Mouse (Mus musculus) c-Kit-positive CD71-positive TER-119-negative erythroid progenitor cells, embryonic 14.5 days (primary cell): ENCODE results near the gene Stambpl1.

Experiments used
- DNase-seq: peaks from one replicate; pipeline ENCODE4 v3.0.0-alpha.2; 2013; ENCODE audit warnings: low read depth

The Stambpl1 gene

DNA sequence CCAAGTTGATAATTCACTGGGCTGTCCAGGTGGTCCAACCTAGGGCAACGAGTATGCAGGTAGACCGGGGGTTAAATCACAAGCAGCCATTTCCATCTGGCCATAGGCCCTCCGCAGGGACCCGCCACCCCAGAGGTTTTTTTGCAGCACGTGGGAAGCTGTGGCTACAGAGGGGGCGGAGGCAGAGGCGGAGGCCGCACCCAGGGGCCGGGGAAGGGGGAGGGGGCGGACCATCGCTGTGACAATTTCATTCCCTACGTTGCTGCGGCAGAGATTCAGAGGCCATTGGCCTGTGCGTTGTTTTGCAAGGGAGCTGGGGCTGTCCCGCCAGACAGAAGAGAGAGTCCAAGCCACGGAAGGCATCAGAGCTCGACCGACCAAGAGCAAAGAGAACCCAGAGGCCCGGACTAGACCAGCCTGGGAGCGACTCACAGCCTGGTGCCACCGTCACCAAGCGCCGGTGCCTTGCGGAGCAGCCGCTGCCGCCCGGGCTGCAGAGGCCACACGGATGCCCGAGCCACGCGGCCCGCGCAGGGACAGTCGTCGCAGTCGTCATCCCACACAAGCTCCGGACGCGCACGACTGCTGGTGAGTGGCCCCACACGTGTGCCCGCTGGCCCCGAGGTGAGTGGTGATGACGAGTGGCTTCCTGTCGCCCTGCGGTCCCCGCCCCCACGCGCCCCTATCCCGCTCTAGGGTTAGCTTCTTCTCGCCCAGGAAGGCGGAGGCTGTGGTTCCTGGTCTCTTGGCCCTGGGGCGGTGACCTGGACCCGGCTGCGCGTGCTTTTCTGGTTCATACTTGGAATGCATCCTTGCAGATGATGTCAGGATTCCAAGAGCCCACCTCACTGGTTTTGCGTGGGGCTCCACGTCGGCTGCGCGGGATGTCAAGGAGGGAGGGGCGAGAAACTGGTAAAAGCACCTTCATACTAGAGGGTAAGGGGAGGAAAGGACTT lies at the start of gene Stambpl1:
Stambpl1 (plus strand) TSS at position 222 of the 956 bp plus-strand sequence.
- peak; percentile 15 for DNase-seq

DNA sequence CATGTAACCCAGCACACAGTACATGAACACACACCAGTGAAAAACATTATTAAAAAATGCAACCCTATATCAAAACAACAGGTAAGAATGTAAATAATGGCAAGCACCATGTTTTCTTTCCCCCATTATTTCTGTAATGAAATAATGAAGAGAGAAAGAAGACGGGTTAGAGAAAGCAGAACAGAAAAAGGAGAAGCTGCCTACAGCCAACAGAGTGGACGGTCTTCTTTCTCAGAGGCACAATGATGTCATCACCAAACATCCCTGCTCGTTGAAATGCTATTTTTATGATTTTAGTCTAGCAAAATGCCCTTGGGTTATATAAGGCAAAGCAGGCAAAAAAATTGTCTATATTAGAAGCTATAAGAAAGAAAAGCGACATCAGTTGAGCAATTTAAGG lies 43.6 kb upstream of the Stambpl1 start:
- DNase-seq: no peak

DNA sequence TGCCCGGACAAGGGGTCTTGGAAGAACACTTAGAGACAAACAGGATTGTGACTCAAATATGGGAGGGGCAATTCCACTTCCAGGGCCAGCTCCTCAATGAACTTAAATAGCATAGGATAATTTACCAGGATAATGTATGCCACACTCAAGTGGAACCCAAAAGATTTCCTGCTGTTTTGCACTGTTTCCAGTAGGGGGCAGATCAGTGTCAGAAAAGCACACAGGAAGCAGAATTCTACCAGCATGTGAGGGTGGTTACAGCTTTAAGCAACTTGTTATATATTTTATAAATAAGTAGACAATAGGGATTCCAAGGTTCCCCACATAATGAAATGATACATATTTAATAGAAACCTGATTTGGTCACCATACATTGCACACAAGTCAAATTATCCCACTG lies 40.1 kb upstream of the Stambpl1 start:
- peak; percentile 2 for DNase-seq

DNA sequence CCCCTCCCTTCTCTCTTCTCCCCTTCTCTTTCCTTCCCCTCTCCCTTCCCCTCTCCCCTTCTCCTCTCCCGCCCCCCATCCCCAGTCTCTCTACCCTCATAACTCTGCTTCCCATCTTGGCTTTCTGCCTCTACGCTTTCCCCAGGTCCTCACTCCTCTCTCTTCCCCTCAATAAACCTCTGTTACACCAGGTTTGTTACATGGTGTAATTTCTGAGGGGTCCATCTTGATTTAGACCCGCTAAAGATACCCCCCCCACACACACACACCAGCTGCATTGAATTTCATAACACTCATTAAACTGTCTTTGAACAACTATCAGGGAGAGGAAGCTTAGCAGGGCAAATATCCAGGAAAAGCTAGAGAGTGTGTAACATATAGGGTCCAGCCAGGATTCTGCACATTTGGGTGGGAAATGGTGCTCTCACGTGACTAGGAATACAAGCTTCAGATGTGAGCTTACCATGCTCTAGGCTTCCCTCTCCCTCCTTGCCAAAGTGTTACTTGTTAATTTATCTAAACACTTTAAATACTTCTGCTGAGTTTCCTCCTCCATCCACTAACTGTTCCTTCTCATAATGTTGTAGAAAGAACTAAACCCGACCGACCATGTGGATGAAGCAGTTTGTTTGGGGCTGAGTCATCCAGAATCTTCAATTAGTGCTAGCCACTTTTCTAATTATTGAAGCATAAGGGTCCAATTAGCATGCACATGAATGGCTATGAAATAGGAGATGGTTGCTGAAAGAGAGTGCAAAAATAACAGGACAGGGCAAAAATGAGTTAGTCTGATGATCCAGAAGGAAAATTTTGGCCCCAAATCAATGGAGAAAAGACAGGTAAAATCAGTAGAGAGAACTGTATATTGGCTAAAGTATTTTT lies 38.5 kb upstream of the Stambpl1 start:
- no peak for DNase-seq

DNA sequence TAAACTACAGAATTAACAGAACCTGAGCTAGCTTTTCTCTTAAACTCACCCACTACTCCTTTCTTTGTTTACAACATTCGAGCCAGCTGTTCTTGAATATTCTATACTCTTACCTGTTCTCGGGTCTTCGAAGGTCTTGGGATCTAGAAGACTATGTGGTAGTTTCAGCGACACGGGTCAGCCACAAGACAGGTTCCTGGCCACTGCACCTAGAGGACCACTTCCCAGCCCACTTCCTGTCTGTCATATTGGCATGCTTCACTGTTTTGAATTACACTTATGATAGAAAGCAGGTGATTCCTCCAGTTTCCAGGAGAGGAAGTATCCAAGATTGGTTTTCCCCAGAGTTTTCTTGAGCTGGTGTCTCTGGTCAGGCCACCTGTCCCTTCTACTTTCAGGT lies 29.3 kb upstream of the Stambpl1 start:
- no peak for DNase-seq

DNA sequence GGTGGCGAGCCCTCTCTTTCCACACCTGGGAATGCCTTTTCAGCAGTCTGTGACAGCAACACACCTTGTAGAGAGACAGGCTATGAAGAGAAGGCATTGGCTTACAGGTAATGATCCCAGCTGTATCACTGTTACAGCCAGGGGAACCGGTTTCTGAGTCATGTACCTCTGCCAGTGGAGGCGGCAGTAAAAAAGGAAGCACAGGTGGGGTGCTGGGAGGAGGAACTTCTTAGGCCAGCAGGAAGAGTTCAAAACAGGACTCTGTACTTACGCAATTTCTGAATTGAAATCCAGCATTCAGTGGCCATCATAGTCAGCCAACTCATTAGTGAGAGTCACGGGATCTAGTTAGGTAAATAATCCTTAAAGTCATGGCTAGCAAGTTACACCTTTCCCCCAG lies 26.1 kb upstream of the Stambpl1 start, which contains the start of gene Ankrd22:
Ankrd22 (minus strand) TSS at position 163 of the 400 bp plus-strand sequence.
- no peak for DNase-seq

DNA sequence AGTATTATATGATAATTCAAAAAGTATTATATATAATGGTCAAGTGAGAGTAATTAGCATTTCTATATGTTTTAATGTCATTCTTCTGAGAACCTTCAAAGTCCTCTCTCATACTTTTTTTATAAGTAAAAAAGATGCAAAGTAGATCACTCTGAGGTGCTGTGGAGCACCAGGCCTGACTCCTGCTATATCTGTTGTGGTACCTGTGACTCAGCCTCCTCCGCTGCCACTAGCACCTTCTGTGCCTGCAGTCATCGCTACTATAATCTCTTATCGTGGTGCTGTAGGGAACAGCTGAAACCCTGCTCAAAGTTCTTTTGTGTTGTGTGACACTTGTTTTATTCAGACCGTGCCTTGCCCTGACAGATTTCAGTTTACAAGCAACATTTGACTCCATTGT lies 25.6 kb upstream of the Stambpl1 start:
- DNase-seq: no peak

DNA sequence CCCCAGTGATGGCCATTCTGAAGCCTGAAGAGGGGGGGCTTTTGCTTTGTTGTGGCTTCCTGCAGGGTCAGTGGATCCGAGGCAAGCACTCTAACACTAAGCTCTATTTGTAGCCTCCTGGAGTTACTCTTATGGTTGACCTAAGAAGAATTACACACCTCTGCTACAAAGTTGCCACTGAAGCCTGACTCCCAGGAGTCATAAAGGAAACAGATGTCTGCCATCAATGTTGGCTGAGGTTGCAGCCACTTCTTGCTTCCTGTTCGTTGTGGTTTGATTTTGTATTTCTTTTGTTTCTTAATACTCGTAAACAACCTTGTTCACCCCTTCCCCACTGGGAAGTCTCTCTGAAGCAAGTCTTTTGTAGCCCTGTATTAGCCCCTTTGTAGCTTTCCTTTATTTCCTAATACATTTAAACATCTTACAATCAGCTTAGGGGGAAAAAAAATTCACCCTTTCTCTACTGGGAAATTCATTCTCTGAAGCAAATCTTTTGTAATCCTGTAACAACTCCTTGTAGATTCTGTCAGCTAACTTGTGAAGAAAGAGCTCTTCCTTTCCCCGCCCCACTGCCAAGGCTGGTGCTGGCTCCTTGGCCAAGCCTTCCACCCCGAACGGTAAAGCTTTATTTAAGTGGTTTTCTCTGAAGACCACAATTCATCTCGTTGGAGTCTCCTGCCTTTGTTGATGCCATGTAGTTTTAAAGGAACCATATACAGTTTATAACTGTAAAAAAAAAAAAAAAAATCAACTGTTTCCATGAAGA lies 23.9 kb upstream of the Stambpl1 start:
- no peak for DNase-seq

DNA sequence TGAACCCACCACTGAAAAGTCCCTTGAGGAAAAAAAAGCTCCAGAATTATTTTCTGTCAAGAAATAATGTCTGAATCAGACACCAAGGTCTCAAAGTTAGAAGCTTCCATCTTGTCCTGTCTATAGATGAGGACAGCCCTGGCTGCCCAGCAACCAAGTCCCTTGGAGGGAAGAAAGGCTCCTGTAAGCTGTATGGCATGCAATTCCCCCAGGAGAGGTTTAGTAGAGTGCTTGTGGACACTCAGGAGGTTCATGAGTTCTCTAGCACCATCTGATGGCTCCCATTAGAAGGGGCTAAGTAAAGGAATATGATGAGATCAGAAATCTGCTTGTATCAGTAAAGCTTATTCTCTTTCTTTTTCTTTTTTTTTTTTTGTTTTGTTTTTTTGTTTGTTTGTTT lies 22.9 kb upstream of the Stambpl1 start:
- no peak for DNase-seq

DNA sequence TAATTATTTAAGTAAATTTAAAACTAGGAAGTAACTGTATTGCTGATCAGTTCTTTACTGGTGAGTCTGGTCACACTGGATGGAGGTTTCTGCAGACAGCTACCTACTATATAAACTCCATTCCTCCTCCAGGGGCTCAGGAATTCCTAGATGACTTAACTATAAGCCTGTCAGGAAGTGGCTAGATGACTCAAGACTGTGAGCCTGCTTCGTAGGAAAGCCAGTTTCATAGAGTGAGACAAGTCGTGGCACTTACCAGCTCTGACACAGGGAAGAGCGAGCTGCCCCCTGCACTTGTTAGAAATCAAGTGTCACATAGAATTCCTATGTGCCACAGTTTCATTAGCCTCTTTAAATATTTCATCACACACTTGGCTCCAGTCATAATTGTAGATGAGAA lies 20.9 kb upstream of the Stambpl1 start:
- DNase-seq: no peak

DNA sequence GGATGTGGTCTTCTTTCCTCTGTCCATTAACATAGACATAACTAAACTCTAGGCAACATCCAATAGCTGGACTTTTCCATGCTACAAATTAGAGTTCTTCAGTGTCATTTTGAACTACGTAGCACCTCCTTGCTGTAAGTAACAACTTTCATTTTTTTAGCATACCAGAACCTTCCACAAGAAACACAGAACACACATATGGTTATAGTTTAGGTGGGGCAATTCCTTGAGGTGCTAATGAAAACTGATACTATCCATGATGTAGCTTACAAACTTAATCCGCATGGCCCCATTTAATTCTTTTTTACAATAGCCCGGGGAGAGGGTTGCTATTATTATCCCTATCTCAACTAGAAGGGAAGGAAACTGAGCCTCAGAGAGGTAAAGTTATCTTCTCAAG lies 18.0 kb upstream of the Stambpl1 start:
- DNase-seq: no peak

DNA sequence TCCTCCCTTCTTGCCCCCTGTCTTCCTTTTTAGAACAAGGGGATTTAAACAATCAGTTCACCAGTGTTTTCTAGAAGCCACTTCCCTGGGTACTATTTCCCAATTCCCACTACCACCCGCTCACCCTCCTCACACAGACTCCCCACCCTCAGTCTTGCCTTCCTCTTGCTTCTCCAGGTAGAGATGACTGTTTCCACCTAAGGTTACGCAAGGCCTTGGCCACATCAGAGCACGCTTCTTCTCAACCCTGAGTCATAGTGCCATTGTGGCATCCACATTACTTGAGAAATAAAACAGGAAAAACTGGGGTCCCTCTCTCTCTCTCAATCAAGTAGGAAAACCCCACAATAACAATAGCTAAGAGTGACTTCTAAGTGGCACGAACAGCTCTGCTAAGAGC lies 12.9 kb upstream of the Stambpl1 start:
- DNase-seq: no peak

DNA sequence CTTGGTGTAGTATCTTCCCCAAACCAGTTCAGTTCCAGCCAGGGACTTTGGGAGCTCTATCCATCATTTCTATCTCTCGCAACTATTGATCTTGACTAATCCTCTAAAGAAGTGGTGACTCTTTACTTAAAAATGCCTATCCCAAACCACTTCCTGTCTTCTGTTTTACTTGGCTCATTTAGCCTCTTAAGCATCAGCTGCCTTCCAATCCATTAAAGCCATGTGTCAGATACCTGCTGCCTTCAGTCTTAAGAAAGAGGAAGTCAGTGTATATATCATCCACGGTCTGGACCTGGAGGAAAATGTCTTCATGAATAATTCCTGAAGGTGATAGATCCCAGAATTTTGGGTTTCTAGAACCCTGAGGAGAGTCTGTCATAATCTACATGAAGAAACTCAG lies 11.7 kb upstream of the Stambpl1 start:
- no peak for DNase-seq

DNA sequence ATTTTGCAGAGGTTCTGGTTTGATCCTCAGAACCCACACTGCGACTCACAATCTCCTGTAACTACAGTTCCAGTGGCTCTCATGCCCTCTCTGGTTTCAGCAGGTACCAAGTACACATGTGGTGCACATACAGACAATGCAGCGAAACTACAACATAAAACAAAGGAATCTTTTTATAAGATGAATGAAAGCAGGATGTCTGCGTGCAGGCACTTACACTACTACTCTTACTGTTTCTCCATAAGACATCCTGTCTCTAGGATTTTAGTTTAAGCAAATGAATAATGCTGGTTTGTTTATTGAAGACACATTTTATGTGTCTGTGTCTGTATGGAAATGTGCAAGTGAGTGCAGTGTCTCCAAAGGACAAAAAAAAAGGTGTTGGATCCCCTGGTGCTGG lies 10.8 kb upstream of the Stambpl1 start:
- DNase-seq: no peak

DNA sequence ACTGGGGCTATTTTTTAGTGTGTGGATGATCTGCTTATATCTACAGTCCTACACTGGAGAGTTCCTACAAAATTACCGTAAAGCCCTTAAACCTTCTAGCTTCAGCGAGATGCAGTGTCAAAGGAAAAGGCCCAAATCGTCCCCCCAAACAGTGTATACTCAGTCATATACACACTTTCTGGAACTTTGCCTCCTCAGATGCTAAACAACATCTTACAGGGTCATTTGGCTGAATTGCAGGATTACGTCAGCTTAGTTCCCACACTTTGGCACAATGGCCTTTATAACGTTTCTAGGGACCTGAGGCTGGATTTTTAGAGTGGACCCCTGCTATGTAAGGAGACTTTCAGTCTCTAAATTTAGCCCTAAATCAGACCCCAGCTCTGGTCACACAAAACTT lies 9.5 kb upstream of the Stambpl1 start:
- DNase-seq: no peak

DNA sequence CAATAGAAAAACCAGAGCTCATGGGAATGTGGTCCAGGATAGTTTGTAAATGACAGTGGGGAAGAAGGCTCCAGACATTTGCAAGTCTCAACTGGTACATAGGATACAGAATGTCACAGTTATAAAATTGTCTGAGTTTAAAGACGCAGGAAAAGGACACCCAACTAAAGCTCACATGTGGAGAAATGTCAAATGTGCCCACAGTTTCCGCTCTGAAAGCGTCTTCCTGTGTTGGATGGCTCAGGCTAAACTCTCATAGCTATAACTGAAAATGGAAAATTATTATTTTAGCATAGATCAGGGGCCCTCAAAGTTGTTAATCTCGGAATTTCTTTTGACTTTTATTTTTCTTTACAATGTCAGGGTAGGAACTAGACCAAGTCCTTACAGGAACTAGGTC lies 5.2 kb upstream of the Stambpl1 start:
- DNase-seq: no peak

DNA sequence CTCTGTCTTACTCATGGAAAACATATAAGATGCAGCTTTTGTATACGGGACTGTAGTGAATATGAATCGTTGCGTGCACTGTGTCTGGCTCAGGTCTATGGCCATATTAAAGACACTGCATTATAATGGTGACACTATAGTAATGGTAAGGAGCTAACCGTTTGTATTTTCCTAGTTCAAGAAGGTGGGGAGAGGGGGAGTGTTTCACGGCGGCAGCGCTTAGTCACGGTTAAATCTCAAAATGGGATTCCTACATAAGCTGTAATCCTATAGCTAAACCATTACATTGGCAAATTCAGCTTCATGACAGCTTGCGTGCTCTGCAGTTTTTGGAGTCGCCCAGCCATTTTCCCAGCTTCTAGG lies 403 bp upstream of the Stambpl1 start:
- DNase-seq: no peak

DNA sequence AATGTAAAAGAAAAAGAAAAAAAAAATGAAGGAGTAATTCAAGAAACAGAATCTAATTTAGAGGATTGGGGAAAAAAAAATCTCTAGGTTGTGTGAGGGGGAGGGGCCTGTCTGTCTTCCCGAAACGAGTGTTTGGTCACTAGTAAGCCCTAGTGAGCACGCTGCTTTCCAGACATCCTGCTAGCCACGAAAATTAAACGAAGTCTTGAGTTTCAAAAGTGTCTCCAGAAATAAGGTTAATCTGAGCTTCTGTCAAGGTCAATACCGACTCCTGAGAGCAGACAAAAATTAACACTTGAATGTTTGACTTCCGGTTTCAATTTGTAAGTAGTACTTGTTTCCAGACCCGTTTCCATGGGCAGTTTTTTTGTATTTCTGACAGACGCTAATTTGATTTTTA lies 1.1 kb downstream of the Stambpl1 start:
- peak; percentile 10 for DNase-seq

DNA sequence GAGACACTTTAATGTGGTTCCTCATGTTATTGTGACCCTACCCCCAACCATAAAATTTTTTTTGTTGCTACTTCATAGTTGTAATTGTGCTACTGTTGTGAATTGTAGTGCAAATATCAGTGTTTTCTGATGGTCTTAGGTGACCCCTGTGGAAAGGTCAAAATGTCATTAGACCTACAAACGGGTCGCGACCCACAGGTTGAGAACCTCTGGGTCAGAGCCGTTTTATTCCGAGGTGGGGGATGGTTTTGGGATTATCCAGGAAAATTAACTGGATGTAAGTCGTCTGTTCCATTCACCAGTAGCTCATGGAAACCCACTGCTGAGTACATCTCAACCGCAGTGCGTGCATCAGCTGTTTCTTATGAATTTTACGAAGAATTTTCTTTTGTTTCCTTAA lies 1.7 kb downstream of the Stambpl1 start:
- no peak for DNase-seq

DNA sequence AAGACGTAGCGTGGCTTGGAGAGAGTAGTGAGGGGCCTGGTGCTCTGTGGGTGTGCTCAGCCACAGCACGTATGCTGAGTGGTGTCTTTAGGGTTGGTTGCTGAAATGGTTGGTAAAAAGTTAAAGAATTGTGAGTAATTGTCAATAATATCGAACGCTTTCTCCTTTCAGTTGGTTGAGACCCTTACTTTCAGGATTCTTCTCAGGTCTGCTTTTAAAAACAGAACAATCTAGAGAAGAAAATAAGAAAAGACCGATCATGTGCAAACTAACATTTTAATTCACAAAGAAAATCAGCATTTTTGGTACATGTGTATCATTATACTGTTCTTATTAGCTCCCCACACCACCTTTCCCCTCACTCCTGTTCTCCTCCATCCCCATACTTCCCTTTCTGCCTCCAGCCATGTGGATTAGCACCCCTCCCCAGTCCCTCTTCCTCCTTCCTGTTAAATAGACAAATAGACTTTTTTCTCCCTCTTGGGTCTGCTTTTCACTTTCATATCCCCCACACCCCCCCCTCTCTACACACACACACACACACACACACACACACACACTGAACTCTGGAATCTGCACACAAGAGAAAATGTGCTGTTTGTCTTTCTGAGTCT lies 2.2 kb downstream of the Stambpl1 start:
- DNase-seq: no peak

DNA sequence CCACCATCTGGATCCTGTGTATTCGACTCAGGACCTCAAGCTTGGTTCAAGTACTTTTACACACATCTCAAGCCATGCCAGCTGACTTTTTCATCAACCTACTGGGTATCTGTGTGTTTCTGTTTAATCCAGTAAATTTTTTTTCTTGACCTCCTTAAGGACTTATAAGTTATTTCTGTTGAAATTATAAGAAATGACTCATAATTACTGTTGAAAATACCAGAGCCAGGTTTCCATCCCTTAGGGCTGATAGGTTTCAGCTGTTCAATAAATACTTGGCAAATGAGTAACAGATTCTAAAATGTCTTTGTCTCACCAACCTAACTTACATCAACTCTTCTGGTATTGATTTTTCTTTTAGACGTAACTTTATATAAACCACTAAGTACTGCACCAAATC lies 3.0 kb downstream of the Stambpl1 start:
- no peak for DNase-seq

DNA sequence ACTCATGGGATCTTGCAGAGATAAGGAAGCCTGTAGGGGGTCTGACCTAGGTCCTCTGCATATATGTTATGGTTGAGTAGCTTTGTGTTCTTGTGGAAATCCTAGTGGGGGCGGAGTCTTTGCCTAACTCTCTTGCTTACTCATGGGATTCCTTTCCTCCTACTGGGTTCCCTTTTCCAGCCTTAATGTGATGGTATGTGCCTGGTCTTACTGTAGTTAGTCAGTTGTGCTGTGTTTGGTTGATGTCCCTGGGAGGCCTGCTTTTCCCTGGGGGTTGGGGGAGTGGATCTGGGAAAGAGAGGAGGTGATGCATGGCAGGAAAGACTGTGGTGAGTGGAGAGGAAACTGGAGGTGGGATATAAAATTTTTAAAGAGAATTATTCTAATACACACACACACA lies 6.0 kb downstream of the Stambpl1 start:
- DNase-seq: no peak
